Mouse (Mus musculus): ENCODE measurements around the gene Pgam5. TPM values are rescaled to one million over a fixed set of nuclear protein-coding genes. Genes with fewer than 3 reads are reported as not detected.

Gene Pgam5
- polyA plus RNA-seq, 1 experiment from 2014 or later = 52.9 TPM

GRCm38 (mm10) chr5:110220331-110220730 is 49.4 kb downstream of the Pgam5 start:
- H3K27ac ChIP-seq (ENCODE audit: low read length) = no peak overlapping the region
- H3K4me2 ChIP-seq (ENCODE audit: low read depth, low read length) = no peak overlapping the region
- no peaks in the 10 kb centered on the region for H3K27me3 ChIP-seq (ENCODE audit: control insufficient read depth, insufficient read depth, low read depth, low read length)
- peaks cover 45% of the 10 kb centered on the region for H3K36me3 ChIP-seq (ENCODE audit: control insufficient read depth, insufficient read depth, low read length)
- no peak for ATAC-seq (ENCODE audit: low read depth)
- H3K4me1 ChIP-seq (replicated peaks; ENCODE audit: control insufficient read depth, insufficient read depth, low read length) = no peaks in the 10 kb centered on the region
- no peak overlapping the region for H3K4me3 ChIP-seq (ENCODE audit: low read length)
- no peak overlapping the region for H3K9ac ChIP-seq (ENCODE audit: low read length)
- H3K9me3 ChIP-seq (ENCODE audit: control insufficient read depth, low read length) = no peaks in the 10 kb centered on the region
- WGBS = 92% methylated on average over 4 of the region's 4 CpGs

GRCm38 (mm10) chr5:110216780-110217179 is 52.9 kb downstream of the Pgam5 start:
- H3K27ac ChIP-seq (ENCODE audit: low read length) = no peak overlapping the region
- no peak overlapping the region for H3K4me2 ChIP-seq (ENCODE audit: low read depth, low read length)
- H3K9ac ChIP-seq (ENCODE audit: low read length) = no peak overlapping the region
- H3K9me3 ChIP-seq (ENCODE audit: control insufficient read depth, low read length) = no peaks in the 10 kb centered on the region
- no peaks in the 10 kb centered on the region for H3K27me3 ChIP-seq (ENCODE audit: control insufficient read depth, insufficient read depth, low read depth, low read length)
- no peak overlapping the region for H3K4me3 ChIP-seq (ENCODE audit: low read length)
- 94% methylated on average over 3 of the region's 3 CpGs for WGBS
- peaks cover 47% of the 10 kb centered on the region for H3K36me3 ChIP-seq (ENCODE audit: control insufficient read depth, insufficient read depth, low read length)
- ATAC-seq (ENCODE audit: low read depth) = no peak
- H3K4me1 ChIP-seq (replicated peaks; ENCODE audit: control insufficient read depth, insufficient read depth, low read length) = no peaks in the 10 kb centered on the region

- no peak for ATAC-seq (ENCODE audit: low read depth)
- 90% methylated on average over 2 of the region's 2 CpGs for WGBS
- H3K27ac ChIP-seq (ENCODE audit: low read length) = no peak overlapping the region
Measured at GRCm38 (mm10) chr5:110211312-110211711, 58.4 kb downstream of the Pgam5 start.

More at GRCm38 (mm10) chr5:110211312-110211711, 58.4 kb downstream of the Pgam5 start:
- Histone ChIP-seq H3K4me2 (ENCODE audit: low read depth, low read length) (no peak overlapping the region), H3K36me3 (ENCODE audit: control insufficient read depth, insufficient read depth, low read length) (peaks cover 64% of the 10 kb centered on the region), H3K4me3 (ENCODE audit: low read length) (no peak overlapping the region), H3K9ac (ENCODE audit: low read length) (no peak overlapping the region), H3K27me3 (ENCODE audit: control insufficient read depth, insufficient read depth, low read depth, low read length) (no peaks in the 10 kb centered on the region), H3K4me1 (replicated peaks; ENCODE audit: control insufficient read depth, insufficient read depth, low read length) (no peaks in the 10 kb centered on the region), H3K9me3 (ENCODE audit: control insufficient read depth, low read length) (no peaks in the 10 kb centered on the region)

Other genes with a start within 250 kb of the Pgam5 start
- 4.8 and 6.0 TPM in 2 replicates for gene Gm17655, start 197.4 kb downstream of the Pgam5 start, polyA plus RNA-seq (2015; fragmentation: Nextera tagmentation; extraction: Ambion mirVana)
- 1.4 and 1.6 TPM in 2 replicates for gene Gm35315, start 175.5 kb downstream of the Pgam5 start, polyA plus RNA-seq (2015; fragmentation: Nextera tagmentation; extraction: Ambion mirVana)
- gene Plcxd1, start 169.9 kb downstream of the Pgam5 start, polyA plus RNA-seq (2015; fragmentation: Nextera tagmentation; extraction: Ambion mirVana) = 3.0 and 3.9 TPM in 2 replicates
- gene Gtpbp6, start 161.7 kb downstream of the Pgam5 start, polyA plus RNA-seq (2015; fragmentation: Nextera tagmentation; extraction: Ambion mirVana) = 34.6 and 34.8 TPM in 2 replicates
- gene Zfp605, start 159.8 kb downstream of the Pgam5 start, polyA plus RNA-seq (2015; fragmentation: Nextera tagmentation; extraction: Ambion mirVana) = 3.6 and 3.7 TPM in 2 replicates
- gene Chfr, start 134.1 kb downstream of the Pgam5 start, polyA plus RNA-seq (2015; fragmentation: Nextera tagmentation; extraction: Ambion mirVana) = 41.0 and 43.4 TPM in 2 replicates
- gene Golga3, start 93.2 kb downstream of the Pgam5 start, polyA plus RNA-seq (2015; fragmentation: Nextera tagmentation; extraction: Ambion mirVana) = 18.2 and 18.4 TPM in 2 replicates
- 20.9 and 23.9 TPM in 2 replicates for gene Ankle2, start 38.9 kb downstream of the Pgam5 start, polyA plus RNA-seq (2015; fragmentation: Nextera tagmentation; extraction: Ambion mirVana)
- 12.0 and 14.0 TPM in 2 replicates for gene Pxmp2, start 16.3 kb upstream of the Pgam5 start, polyA plus RNA-seq (2015; fragmentation: Nextera tagmentation; extraction: Ambion mirVana)
- 28.7 and 30.7 TPM in 2 replicates for gene Pole, start 16.4 kb upstream of the Pgam5 start, polyA plus RNA-seq (2015; fragmentation: Nextera tagmentation; extraction: Ambion mirVana)
- 15.5 and 17.2 TPM in 2 replicates for gene P2rx2, start 73.3 kb upstream of the Pgam5 start, polyA plus RNA-seq (2015; fragmentation: Nextera tagmentation; extraction: Ambion mirVana)
- gene Lrcol1, start 74.8 kb upstream of the Pgam5 start, polyA plus RNA-seq (2015; fragmentation: Nextera tagmentation; extraction: Ambion mirVana) = 1.9 and 2.9 TPM in 2 replicates
- gene Fbrsl1, start 178.6 kb upstream of the Pgam5 start, polyA plus RNA-seq (2015; fragmentation: Nextera tagmentation; extraction: Ambion mirVana) = 5.2 and 5.5 TPM in 2 replicates

Data from lung, embryonic 16.5 days (tissue).